Mouse (Mus musculus) frontal cortex, adult (tissue): ENCODE measurements around the gene Nt5c1a.

Source experiments
- ATAC-seq: cut with Nextera tagmentation; 2 replicates; pipeline ENCODE4 v1.9.2; 2017; ENCODE audit warnings: mild to moderate bottlenecking, moderate library complexity, mixed read lengths; ENCODE audit not compliant: low TSS enrichment

The Nt5c1a gene

DNA sequence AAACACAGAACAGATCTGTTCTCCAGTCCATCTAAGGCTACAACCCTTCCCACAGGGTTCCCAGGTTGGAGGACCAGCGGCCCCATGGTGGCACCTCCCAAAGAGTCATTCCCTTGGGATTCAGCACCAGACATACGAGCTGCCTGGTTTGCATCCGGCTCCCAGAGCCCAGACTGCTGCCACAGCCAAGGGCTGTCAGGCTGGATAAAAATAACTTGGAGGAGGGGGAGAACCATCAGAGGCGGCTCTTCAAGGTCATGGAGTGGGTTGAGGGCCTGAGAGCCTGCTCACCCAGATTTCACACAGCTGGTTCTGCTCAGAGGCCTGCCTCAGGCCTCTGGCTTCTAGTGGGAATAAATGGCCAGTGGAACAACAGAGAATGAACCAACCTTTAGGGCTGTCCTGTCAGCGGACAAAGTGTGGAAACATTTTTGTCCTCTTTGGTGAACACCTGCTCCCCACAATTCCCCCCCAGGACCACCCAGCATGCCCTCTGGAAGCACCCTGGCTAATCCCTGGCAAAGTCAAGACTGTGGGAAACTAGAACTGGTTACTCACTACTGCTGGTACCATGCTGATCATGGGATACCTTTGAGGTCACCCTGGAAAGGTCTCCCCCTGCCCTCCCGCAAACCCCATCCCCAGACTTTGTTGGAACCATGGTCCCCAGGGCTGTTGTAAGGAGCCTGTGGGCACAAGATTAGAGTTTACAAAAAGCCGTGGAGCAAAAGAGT, 46.0 kb downstream of the Nt5c1a start:
- ATAC-seq, result no peak

DNA sequence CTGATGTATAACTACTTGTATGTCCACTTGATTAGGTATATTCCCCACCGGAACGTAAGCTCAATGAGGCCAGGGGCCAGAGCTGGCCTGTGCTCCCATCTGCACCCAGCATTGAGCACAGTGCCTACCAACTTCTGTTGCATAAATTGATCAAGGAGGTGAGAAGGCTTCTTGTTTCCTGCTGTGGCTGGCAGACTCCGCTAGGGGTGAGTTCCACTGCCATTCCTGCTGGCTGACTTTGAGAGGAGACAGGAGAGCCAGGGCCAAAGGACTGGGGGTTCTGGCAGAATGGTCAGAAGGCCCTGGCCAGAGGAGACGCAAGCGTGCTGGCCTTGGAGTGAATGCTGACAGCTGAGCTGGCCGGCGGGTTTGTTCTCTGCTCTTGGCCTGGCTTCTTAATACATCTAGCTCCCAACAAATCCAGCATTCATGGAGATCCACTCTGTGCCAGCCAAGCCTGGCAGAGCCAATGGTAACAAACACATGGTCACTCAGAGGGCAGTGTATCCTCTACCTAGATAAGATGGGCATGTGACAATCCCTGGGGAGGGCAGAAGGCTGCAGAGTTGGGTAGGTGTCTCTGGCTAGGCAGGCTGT, 47.8 kb downstream of the Nt5c1a start:
- ATAC-seq, result peak; percentile 88

DNA sequence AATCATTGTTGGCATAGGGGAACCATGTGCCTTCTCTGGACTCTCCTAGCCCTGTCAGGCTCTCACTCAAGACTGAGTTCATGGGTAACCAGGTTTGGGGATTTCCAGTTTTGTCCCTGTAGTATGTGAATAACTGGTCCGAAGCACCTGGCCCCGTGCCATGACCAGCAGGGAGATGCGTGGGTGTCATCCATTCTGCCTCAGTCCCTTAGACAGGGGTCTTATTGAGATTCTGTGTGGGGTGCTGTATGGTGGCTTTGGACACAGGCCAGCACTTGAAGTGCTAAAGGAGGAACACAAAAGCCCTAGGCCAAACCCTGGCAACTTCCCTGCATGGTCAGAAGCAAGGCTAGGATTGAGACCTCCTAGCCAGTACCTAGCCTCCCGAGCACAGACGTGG, 50.9 kb downstream of the Nt5c1a start:
- no peak for ATAC-seq

DNA sequence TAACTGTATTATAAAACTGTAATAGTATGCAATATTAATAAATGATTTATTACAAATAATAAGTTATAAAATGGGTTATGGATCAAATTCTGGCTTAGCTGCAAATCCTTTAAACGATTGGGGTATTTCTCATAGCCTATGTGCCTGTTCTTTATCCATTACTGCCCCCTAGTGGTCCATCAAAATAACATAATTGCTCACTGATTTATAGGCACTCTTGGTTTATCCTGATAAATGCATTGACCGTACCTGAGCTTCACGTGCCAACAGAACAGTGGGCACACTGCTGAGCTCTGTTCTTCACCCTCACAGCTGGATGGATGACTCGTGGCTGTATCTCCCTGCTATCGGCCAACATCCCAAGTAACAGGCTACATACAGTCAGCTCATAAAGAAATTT, 53.3 kb downstream of the Nt5c1a start:
- ATAC-seq, result peak; percentile 69; the same call in 1 of the 2 replicates

DNA sequence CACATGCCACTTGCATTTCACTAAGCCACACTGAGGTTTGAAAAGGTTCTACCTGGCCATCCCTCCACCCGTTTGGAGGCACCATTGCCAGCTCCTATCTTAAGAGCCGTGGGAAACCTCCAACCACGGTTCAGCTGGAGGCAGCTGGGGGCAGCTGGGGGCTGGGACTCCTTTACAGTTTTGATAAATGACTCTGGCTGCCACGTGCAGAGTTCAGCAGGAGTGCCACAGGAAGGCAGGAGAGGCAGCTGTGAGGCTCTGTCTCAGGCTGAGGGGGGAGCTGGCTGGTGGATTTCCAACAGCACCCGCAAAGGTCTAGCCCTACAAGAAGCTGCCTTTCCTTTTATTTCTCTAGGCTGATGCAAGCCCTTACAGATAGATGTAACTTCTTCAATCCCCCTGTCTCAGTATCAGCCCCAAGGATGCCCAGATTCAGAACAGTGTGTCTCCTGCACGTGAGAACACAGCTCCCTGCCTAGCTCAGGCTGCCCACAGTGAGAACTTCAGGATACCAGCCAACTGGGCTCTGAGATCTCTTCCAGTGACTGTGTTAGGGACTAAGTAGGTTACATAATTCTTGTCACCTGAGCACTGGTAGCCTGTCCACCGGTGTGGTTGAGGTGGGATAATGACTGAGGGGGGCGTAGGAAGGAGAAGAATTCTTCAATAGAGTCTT, 58.9 kb downstream of the Nt5c1a start:
- ATAC-seq, result no peak

DNA sequence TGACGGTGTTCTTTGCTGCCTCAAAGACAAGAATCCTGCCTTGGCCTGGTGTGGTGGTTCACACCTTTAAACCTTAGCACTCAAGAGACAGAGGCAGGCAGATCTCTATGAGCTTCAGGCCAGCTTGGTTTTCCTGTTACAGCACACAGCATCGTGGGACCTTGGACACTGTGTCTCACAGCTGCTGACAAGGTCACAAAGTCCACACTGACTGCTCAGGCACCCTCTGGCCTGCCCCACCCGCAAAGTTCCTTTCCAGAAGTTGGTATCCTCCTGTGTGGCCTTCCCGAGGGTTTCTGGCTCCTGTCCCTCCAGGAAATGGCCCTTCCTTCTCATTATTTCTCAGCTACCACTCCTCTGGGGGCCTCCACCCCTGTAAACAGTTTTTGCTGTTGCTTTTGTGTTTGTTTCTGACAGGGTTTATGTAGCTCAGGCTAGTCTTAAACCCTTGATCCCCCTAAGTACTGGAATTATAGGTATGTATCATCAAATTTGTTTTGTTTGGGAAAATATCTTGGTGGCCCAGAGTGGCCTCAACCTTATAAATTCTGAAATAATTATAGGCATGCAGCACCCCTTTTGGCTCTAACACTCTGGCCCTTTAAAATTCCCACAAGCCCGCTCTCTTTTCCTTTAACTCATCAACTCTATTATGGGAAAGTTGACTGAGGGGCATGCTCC, 60.6 kb downstream of the Nt5c1a start, which contains the start of gene Pabpc4:
TSS of gene Pabpc4 (plus strand) at position 631 of the 681 bp plus-strand sequence.
- no peak for ATAC-seq
